Mouse (Mus musculus) fibroblast of lung, adult 2 months (primary cell): ENCODE results near the gene Lman2.

Experiments
- DNase-seq: peaks from one replicate; pipeline ENCODE4 v3.0.0-alpha.2; 2011; ENCODE audit warnings: low read depth

The Lman2 gene

GRCm38 (mm10) chr13:55327169-55327568 lies 35.4 kb downstream of the Lman2 start:
- no peak for DNase-seq

- no peak for DNase-seq
Measured at GRCm38 (mm10) chr13:55325596-55325995, 37.0 kb downstream of the Lman2 start.

GRCm38 (mm10) chr13:55322130-55322825 lies 40.3 kb downstream of the Lman2 start:
- no peak for DNase-seq

- DNase-seq = peak; percentile 56
Measured at GRCm38 (mm10) chr13:55321434-55322129, 41.0 kb downstream of the Lman2 start, which contains the start of gene Rab24. Gene Rab24 (minus strand): TSS chr13:55321946.

GRCm38 (mm10) chr13:55319931-55320533 lies 42.6 kb downstream of the Lman2 start, which contains the start of gene Prelid1:
Gene Prelid1 (plus strand): TSS chr13:55320500.
- no peak for DNase-seq

DNA sequence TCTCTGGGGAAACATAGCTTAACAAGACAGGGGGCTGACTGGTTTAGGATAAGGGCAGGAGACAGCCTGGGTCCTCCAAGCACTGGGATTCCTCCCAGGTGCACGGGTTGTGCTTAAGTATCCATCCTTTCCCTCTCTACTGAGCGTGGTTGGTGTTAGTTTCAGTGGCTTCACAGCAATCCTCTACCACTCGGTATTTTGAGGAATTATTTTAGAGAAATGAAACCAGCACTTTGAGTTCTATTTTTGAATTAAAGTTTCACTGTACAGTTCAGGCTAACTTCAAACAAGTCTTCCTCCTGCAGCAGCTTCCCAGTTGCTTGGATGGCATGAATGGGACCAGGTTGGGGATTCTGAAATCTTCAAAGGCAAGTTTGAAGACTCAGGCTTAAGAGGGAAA lies 44.2 kb downstream of the Lman2 start:
- no peak for DNase-seq

DNA sequence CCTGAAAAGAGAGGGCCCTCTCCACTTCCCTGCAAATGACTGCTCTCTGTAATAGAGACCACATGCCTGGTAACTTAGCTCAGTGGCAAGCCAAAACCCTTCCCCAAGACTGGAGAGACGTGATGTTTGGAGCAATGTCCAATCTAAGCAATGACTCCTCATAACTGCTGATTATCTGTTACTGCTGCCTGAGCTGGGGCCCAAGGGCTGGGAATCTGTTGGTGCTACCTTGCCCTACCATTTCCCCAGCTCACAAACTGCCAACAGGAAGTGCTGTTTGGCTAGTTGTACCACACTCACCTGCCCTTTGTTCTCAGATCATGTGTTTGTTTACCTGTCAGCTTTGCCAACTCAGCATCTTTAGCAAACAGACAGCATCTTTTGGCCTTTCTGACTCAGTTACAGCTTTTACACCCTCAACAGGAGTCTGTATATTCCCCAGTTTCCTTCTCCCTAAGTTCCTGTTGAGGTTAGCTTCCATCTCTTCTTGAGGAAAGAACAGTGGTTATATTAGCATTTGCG lies 47.6 kb downstream of the Lman2 start:
- DNase-seq = no peak

- DNase-seq = no peak
Measured at GRCm38 (mm10) chr13:55313051-55313450, 49.5 kb downstream of the Lman2 start.

- no peak for DNase-seq
Measured at GRCm38 (mm10) chr13:55312028-55312630, 50.5 kb downstream of the Lman2 start.

DNA sequence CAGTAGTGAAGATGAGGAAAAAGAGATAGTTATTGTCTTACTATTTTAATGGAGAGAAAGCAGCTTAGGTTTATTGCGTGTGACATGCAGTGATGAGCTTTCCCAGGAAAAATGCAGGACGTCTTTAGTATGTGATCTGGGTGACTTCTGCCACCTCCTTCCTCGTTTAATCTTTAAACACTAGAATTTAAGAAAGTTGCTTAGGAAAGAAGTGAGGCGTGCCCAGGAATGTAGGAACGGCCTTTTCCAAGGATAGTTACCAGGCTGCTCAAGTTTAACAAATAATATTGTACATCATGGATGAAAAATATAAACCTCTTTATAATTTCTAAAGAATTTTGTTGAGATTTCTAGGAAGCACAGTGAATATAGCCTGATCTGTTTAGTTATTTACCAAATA lies 61.7 kb downstream of the Lman2 start:
- DNase-seq = no peak

DNA sequence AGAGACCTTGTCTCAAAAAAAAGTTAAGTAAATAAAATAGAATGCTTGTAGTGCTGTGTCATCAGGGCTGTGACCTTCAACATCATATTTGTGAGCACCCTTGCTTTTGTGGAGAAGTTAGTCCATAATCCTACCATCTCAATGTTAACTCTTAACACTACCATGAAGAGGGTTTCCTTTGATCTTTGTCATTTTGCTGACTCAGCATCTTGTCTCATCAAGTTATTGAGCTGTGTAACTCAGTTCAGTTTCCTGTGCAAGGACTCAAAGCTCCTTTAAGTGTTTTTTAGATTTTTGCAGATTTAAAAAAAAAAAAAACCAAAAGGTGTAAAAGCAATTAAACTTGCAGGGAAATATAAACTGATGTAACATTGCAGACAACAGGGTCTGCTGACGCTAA lies 65.8 kb downstream of the Lman2 start:
- DNase-seq = no peak
